Mouse (Mus musculus): ENCODE results near the gene Crabp2. TPM values are rescaled to one million over a fixed set of nuclear protein-coding genes. Genes with fewer than 3 reads are reported as not detected.
A peak's percentile ranks its signal among the peaks of the same experiment; 100 is the strongest.

Crabp2 gene
- polyA plus RNA-seq, 1 experiment from 2014 or later = 193 TPM

GRCm38 (mm10) chr3:87960586-87961191, 12.2 kb downstream of the Crabp2 start:
- Histone ChIP-seq H3K4me1 (replicated peaks) (peaks cover 29% of the 10 kb centered on the region), H3K36me3 (no peaks in the 10 kb centered on the region), H3K27me3 (no peaks in the 10 kb centered on the region), H3K27ac (replicated peaks) (peak overlapping the region; percentile 97), H3K4me3 (peak overlapping the region; percentile 45), H3K4me2 (peak overlapping the region; percentile 78), H3K9me3 (no peaks in the 10 kb centered on the region), H3K9ac (peak overlapping the region; percentile 83)
- peak; percentile 97 for ATAC-seq (ENCODE audit: low read depth)
- WGBS = under 1% methylated on average over 27 of the region's 27 CpGs

- H3K4me3 ChIP-seq = peak overlapping the region; percentile 66
- H3K4me2 ChIP-seq = peak overlapping the region; percentile 95
- WGBS = under 1% methylated on average over 21 of the region's 21 CpGs
- peak overlapping the region; percentile 49 for H3K27ac ChIP-seq (replicated peaks)
- H3K4me1 ChIP-seq (replicated peaks) = peaks cover 53% of the 10 kb centered on the region
- H3K27me3 ChIP-seq = no peaks in the 10 kb centered on the region; the same call in 1 of the 2 replicates
- H3K9me3 ChIP-seq = no peaks in the 10 kb centered on the region
- 0 out of 2 replicates have a peak, but pooled peaks have one; percentile 5 for ATAC-seq (ENCODE audit: low read depth)
- peaks cover under 1% of the 10 kb centered on the region; the same call in 1 of the 2 replicates for H3K36me3 ChIP-seq
- peak overlapping the region; percentile 91 for H3K9ac ChIP-seq
These were observed 21.9 kb downstream of the Crabp2 start for GRCm38 (mm10) chr3:87970184-87970938.

GRCm38 (mm10) chr3:87970939-87971488, 22.5 kb downstream of the Crabp2 start, which contains the start of gene Nes:
Gene Nes, plus strand, starts transcription at chr3:87971078.
- H3K9ac ChIP-seq = peak within 1 kb of the TSS; percentile 91
- ATAC-seq (ENCODE audit: low read depth) = peak; percentile 71
- H3K4me2 ChIP-seq = peak within 1 kb of the TSS; percentile 95
- H3K27me3 ChIP-seq = no peaks in the 10 kb centered on the region; the same call in 1 of the 2 replicates
- H3K27ac ChIP-seq (replicated peaks) = peak within 1 kb of the TSS; percentile 89
- H3K4me3 ChIP-seq = peak within 1 kb of the TSS; percentile 66
- whole genome bisulfite sequencing = 0% methylated on average over 44 of the region's 44 CpGs
- peaks cover 53% of the 10 kb centered on the region for H3K4me1 ChIP-seq (replicated peaks)
- H3K9me3 ChIP-seq = no peaks in the 10 kb centered on the region
- peaks cover 7% of the 10 kb centered on the region for H3K36me3 ChIP-seq

- Histone ChIP-seq H3K27ac (replicated peaks) (peak overlapping the region; percentile 89), H3K9me3 (no peaks in the 10 kb centered on the region), H3K36me3 (peaks cover 14% of the 10 kb centered on the region), H3K27me3 (no peaks in the 10 kb centered on the region; the same call in 1 of the 2 replicates), H3K4me2 (peak overlapping the region; percentile 95), H3K9ac (peak overlapping the region; percentile 91), H3K4me3 (peak overlapping the region; percentile 66), H3K4me1 (replicated peaks) (peaks cover 53% of the 10 kb centered on the region)
- ATAC-seq (ENCODE audit: low read depth) = peak; percentile 18; the same call in 1 of the 2 replicates
- WGBS = under 1% methylated on average over 59 of the region's 60 CpGs
These were observed 23.2 kb downstream of the Crabp2 start for GRCm38 (mm10) chr3:87971489-87972202.

GRCm38 (mm10) chr3:87972203-87972664, 23.8 kb downstream of the Crabp2 start:
- peak overlapping the region; percentile 89 for H3K27ac ChIP-seq (replicated peaks)
- H3K4me3 ChIP-seq = peak overlapping the region; percentile 66
- ATAC-seq (ENCODE audit: low read depth) = peak; percentile 57
- H3K36me3 ChIP-seq = peaks cover 19% of the 10 kb centered on the region
- peak overlapping the region; percentile 91 for H3K9ac ChIP-seq
- H3K9me3 ChIP-seq = no peaks in the 10 kb centered on the region
- 6% methylated on average over 8 of the region's 8 CpGs for WGBS
- H3K4me2 ChIP-seq = peak overlapping the region; percentile 95
- H3K27me3 ChIP-seq = no peaks in the 10 kb centered on the region; the same call in 1 of the 2 replicates
- peaks cover 53% of the 10 kb centered on the region for H3K4me1 ChIP-seq (replicated peaks)

- no peak for ATAC-seq (ENCODE audit: low read depth)
- peaks cover 53% of the 10 kb centered on the region for H3K4me1 ChIP-seq (replicated peaks)
- peak overlapping the region; percentile 66 for H3K4me3 ChIP-seq
- peak overlapping the region; percentile 91 for H3K9ac ChIP-seq
- H3K27ac ChIP-seq (replicated peaks) = peak overlapping the region; percentile 89
- 20% methylated on average over 5 of the region's 5 CpGs for WGBS
- H3K4me2 ChIP-seq = peak overlapping the region; percentile 95
- H3K36me3 ChIP-seq = peaks cover 25% of the 10 kb centered on the region
- no peaks in the 10 kb centered on the region for H3K9me3 ChIP-seq
- H3K27me3 ChIP-seq = no peaks in the 10 kb centered on the region; the same call in 1 of the 2 replicates
These were observed 24.3 kb downstream of the Crabp2 start for GRCm38 (mm10) chr3:87972776-87973175.

GRCm38 (mm10) chr3:87973593-87974380, 25.3 kb downstream of the Crabp2 start:
- Histone ChIP-seq H3K9ac (peak overlapping the region; percentile 91), H3K9me3 (no peaks in the 10 kb centered on the region), H3K36me3 (peaks cover 25% of the 10 kb centered on the region), H3K4me1 (replicated peaks) (peaks cover 56% of the 10 kb centered on the region), H3K27me3 (no peaks in the 10 kb centered on the region; the same call in 1 of the 2 replicates), H3K4me2 (peak overlapping the region; percentile 95), H3K27ac (replicated peaks) (peak overlapping the region; percentile 89), H3K4me3 (peak overlapping the region; percentile 66)
- 14% methylated on average over 14 of the region's 14 CpGs for WGBS
- no peak for ATAC-seq (ENCODE audit: low read depth)

GRCm38 (mm10) chr3:87974381-87974987, 26.0 kb downstream of the Crabp2 start:
- Histone ChIP-seq H3K36me3 (peaks cover 25% of the 10 kb centered on the region), H3K27ac (replicated peaks) (peak overlapping the region; percentile 89), H3K4me2 (peak overlapping the region; percentile 95), H3K9ac (peak overlapping the region; percentile 91), H3K27me3 (no peaks in the 10 kb centered on the region; the same call in 1 of the 2 replicates), H3K4me3 (peak overlapping the region; percentile 66), H3K9me3 (no peaks in the 10 kb centered on the region), H3K4me1 (replicated peaks) (peaks cover 57% of the 10 kb centered on the region)
- ATAC-seq (ENCODE audit: low read depth) = peak; percentile 28
- 8% methylated on average over 12 of the region's 12 CpGs for WGBS

GRCm38 (mm10) chr3:87979493-87979892, 31.0 kb downstream of the Crabp2 start:
- Histone ChIP-seq H3K27ac (replicated peaks) (no peak overlapping the region), H3K36me3 (peaks cover 25% of the 10 kb centered on the region), H3K27me3 (no peaks in the 10 kb centered on the region), H3K4me3 (no peak overlapping the region), H3K9ac (0 out of 2 replicates have a peak overlapping the region, but pooled peaks have one; percentile 38), H3K4me2 (no peak overlapping the region), H3K9me3 (no peaks in the 10 kb centered on the region), H3K4me1 (replicated peaks) (peaks cover 62% of the 10 kb centered on the region)
- ATAC-seq (ENCODE audit: low read depth) = no peak
- WGBS = 90% methylated on average over 5 of the region's 5 CpGs

GRCm38 (mm10) chr3:87980085-87980484, 31.6 kb downstream of the Crabp2 start:
- 68% methylated on average over 3 of the region's 3 CpGs for WGBS
- Histone ChIP-seq H3K4me2 (no peak overlapping the region), H3K9ac (peak overlapping the region; percentile 38; the same call in 1 of the 2 replicates), H3K9me3 (no peaks in the 10 kb centered on the region), H3K27me3 (no peaks in the 10 kb centered on the region), H3K27ac (replicated peaks) (no peak overlapping the region), H3K36me3 (peaks cover 25% of the 10 kb centered on the region), H3K4me3 (no peak overlapping the region), H3K4me1 (replicated peaks) (peaks cover 62% of the 10 kb centered on the region)
- ATAC-seq (ENCODE audit: low read depth) = no peak
